Mouse (Mus musculus) kidney, postnatal 4 days (tissue): Measurements from ENCODE around the gene Nploc4.
A peak's percentile ranks its signal among the peaks of the same experiment; 100 is the strongest.
"Not testable (repeated sequence)": the region's sequence is repeated elsewhere in the genome, so short reads cannot be mapped to it uniquely, and the experiment has no call there.

Experiments
- DNase-seq, 2 experiments: peaks; one replicate each; pipeline ENCODE4 v3.0.0; 2021; ENCODE audit warnings: mixed read lengths in 2 of 2

Gene Nploc4

DNA sequence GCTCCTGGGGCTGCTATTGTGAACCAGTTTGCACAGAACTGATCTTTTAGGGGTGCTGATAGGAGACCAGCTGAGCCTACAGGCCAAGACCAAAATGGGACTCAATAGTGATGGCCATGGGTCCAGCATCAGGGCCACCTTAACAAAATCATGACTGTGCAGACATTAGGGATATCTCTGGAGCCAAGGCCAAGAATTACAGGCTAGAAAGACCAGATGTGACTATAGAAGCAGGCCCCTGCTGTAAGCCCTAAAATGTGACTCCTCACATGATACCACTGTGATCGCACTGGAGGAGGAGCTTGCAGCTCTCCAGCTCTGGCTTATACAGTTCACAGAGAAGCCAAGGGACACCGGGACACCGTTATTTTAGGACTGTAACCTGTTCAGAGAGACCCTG, 4.8 kb upstream of the Nploc4 start, which contains the start of gene Tspan10:
Gene Tspan10 (plus strand): TSS at position 301 of the 400 bp plus-strand sequence.
- no peak for DNase-seq

DNA sequence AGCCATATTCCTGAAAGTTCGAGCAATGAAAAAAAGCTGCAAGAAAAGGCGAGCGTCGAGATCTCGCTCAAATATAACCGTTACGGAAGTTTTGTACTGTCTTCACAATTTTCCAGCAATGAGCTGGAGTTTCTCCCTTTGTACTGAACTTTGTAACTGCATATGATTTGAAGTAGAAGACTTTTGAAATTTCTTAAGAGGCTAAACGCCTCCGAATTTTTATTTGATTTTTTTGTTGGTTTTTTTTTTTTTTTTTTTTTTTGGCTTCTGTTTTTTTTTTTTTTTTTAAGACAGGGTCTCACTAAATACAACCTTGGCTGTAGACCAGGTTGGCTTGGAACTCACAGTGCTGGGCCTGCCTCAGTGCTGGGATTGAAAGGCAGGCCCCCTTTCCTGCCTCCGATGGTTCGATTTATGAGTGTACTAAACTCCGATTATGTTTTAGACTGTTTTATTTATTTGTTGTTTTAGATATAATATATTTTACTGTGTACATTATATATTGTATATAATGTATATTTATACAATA, 413 bp upstream of the Nploc4 start:
- no peak for DNase-seq

DNA sequence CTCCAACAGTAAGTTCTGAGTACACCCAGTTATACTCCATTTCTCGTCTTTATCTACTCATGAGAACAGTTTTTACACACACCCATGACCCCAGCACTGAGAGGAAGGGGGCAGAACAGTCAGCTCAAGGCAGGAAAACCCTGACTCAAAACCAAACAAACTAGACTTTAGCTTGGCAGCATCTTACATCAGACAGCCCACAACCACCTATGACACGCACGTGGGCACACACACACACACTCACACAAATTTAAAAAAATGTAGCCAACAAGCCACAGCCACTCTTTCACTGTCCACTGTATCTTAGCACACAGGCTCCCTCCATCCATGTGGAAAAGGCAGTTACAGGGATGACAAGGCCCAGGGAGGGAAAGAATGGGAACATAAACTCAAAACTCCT, 10.8 kb downstream of the Nploc4 start:
- no peak for DNase-seq

DNA sequence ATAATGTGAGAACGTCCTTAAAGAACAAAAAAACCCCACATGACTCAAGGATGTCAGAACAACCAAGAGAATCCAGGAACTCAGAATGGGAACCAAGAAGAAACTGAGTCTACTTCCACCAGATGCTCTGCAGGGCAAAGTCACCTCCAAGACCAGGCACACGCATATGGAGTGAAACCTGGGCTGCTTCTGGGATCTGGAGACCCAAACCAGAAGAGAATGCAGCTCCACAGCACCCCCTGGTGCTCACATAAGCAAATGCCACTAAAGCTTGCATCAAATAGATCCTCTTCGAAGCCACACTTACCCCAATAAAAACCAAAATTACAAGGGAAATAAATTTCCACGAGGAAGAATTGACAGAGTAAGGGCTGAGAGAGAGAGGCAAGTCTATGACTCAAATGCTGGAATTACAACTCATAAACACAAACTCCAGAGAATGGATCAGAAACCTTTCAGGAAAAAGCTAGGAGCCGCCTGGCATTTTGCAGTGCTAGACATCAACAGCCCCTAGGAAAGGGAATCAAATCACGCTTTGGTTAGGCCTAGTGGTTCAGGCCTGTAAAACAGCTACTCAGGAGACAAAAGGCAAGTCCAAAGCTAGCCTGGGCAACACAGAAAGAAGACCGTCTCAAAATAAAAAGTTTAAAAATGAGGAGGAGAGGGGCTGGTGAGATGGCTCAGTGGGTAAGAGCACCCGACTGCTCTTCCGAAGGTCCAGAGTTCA, 13.8 kb downstream of the Nploc4 start:
- DNase-seq = peak; percentile 82 to 87

DNA sequence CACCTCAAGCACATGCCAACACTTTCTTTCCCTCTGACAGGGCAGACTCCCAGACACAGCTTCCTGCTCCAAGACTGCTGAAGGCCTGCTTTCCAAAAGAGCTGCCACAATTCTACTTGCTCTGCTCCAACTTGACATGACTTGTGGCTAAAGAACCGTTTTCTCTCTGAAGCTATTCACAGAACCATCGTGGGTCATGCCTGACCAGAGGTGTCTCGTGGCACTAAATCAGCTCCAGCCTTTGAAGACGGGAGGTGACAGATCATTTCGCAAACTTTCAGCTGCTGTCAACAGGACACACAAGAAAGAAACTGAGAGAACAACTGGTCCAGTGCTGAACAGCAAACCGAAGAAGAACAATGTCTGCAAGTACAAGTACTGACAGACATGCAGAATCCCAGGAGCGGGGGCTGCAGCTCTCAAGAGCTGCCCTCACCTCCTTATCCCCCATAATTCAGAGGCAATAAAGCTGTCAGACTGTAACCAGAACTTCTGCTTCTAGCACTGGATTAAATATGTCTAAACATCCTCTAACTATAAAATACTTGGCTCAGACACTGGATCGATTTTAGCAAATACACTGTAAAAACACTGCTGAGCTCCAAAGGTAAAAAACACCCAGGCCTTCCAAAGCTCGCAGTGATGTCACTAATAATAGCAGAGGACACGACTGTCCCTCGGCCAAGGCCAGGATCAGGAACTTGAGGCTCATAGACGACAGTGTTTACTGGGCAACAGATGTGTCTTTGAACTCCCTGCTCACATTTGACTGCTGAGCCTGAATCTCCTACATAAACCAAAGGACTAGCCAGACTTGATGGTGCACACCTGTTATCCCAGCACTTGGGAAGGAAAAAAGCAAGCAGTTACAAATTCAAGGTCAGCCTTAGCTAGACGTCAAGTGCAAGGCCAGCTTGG, 14.6 kb downstream of the Nploc4 start:
- peak; percentile 12 to 42 for DNase-seq

DNA sequence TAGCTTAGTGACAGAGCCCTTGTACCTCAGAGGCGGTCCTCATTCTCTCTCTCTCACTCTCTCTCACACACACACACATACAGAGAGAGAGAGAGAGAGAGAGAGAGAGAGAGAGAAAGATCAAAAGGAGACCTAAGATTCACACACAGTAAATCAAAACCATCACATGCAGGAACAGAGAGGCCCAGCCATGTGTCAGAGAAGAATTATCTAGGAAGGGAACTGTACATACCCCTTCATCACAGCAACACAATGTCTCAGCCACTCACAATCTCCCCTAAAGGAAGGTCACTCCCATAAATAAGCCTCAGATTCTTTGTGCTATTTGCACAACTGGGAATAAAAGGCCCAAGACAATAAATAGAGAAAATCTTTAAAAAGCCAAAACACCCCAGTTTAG, 18.9 kb downstream of the Nploc4 start:
- DNase-seq = no peak

DNA sequence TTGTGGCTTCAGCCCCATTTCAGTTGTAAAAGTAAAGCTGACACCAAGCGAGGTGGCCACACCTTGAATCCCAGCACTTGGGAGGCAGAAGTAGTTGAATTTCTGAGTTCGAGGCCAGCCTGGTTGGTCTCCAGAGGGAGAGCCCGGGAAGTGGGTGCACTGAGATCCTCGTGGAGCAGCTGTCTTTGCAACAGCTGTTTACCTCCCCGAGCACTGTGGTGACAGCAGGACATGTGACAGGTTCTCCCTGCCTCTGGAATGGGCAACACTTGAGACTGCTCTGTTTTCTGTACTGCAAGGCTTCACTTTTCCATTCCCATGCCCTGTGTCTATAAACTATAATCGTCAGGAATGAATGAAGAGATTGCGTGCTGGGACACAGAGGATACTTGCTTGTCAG, 19.7 kb downstream of the Nploc4 start:
- DNase-seq = no peak

DNA sequence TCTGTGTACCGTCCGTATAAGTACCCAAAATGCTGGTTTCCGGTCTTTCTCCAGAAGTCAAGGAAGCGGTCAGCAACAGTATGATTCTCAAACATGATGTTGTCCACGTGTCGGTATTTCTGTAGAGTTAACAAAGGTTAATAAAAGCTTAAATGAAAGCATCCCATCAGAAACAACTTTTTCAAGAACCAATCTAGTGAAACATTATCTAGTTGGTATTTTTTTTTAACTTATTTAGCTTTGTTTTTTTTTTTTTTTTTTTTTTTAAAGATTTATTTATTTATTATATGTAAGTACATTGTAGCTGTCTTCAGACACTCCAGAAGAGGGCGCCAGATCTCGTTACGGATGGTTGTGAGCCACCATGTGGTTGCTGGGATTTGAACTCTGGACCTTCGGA, 23.9 kb downstream of the Nploc4 start:
- DNase-seq = not testable (repeated sequence)

DNA sequence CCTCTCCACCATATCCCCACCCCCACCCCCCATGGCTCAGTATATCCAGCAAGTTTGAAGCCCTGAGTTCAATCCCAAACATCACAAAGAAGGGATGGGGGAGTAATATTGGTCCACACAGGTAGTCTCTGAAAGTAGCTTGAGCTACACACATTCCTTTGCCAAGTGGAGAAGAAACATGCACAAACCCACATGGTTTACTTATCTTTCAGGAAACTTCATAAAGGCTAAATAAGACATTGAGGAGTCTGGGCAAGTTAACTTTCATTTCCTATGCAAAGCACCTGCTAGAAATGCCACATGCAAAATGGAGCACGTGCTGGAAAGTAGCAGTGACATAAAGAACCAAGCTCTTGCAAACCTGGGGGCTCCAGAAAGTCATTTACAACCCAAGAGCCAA, 31.1 kb downstream of the Nploc4 start:
- DNase-seq = no peak

DNA sequence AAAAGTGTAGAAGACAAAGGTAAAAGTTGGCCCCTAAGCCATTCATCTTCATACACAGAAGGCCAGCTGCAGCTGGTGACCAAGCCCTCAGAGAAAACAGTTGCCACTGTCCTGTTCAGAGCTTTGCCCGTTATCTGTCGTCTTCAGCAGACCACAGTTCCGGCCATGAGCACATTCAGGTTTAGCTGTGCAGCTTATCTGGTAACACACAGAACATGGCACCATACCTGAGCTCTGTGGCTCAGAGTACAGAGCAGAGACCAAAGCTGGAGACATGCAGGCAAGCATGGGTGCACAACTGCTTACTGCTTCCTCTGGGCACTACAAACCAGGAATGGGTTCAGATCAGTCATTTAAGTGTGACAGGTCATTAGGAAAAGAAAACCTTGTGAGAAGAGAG, 31.6 kb downstream of the Nploc4 start:
- DNase-seq = no peak

DNA sequence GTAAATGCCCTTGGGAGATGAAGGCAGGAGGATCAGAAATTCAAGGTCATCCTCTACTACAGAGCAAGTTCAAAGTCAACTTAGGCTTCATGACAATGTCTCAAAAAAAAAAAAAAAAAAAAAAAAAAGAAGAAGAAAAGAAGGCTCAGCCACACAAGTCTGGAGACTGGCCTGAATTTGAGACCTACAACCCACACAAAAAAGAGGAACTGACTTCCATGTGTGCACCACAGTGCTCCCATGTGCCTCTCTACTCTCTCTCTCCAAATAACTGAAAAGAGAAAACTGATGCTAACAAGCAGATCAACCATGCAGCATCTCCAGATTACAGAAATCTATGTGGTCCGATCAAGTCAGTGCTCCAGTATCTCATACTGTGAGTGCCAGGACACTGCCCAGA, 32.7 kb downstream of the Nploc4 start:
- DNase-seq = no peak

DNA sequence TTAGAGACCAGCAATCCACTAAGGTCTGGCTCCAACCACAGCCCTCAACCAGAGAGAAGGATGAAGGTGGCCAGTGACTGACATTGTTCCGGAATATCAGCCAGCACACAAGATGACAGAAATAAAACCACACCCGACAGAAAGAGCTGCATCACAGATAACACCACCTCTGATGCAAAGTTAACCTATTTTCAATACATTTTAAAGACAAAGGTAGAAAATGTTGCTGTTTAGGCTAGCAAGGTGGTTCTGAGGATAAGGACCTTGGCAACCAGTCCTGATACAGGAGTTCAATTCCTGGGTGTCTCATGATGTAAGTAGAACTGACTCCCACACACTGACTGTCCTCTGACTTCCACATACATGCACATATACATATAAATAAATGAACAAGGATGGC, 38.2 kb downstream of the Nploc4 start:
- DNase-seq = no peak

DNA sequence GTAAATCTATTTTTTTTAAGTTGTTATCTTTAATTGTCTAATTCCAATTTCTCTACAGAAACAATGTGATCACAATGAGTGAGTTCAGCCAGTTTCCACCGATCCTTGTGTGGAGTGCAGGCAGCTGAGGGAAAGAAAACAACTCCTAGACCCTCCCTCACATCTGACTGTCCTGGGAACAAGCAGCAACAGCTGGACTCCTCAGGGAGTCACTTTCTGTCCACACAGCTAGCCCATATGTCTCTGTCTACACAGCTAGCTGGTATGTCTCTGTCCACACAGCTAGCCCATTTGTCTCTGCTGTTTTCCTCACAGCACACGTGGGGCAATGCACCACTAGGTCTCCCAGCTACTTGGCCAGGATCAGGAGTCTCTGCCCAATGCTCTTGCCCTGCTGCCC, 39.9 kb downstream of the Nploc4 start:
- no peak for DNase-seq

DNA sequence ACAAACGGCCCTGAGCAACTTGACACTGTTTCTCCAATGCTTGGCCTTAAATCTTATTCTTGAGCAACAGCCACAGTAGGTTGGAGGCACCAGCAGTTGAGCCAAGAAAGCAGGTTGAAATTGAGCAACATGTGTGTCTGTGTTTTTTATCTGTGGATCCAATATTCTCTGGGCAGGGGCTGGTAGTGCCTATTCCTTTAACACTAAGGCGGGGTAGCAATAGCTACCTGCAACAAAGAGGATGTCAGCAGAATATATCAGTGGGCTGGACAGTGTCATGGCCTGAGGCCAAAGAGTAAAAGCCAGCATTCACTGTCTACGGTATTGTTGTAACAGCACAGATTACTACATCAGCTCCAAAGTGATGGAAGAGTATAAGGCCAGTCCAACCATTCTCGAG, 41.8 kb downstream of the Nploc4 start:
- DNase-seq = no peak

DNA sequence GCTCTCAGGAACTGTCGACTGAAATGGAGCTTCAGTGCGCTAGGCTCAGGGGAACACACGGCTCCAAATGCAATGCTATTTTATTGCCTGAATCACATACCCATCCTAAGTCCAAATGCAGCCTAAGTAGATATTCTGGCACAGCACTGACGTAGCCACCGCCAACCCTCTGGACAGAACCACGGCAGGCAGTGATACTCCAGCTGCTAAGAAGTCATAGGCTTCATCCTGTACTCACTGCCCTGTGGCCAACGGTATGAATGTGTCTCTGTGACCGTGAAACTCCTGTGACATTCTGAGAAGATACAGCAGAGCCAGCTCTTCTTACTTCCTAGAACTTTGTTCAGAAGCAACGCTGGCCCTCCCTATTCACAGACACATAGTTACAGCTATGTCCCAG, 48.9 kb downstream of the Nploc4 start:
- no peak for DNase-seq

DNA sequence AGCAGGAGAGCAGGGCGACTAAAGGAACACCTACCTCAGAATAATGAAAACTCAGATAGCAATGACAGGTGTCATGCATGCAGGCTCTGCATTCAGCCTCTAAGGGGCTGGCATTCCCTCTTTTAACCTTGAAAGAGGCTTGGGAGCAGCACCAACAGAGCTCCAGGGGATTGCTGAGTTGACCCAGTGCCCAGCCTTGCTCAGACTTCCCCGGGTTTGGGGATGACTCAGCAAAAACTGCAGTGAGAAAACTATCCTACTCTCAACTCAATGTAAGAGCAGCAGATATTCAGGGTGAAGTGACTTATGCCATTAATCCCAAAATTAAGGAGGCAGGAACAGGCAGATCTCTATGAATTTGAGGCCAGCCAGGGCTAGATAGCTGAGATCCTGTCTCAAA, 50.4 kb downstream of the Nploc4 start:
- DNase-seq = no peak

DNA sequence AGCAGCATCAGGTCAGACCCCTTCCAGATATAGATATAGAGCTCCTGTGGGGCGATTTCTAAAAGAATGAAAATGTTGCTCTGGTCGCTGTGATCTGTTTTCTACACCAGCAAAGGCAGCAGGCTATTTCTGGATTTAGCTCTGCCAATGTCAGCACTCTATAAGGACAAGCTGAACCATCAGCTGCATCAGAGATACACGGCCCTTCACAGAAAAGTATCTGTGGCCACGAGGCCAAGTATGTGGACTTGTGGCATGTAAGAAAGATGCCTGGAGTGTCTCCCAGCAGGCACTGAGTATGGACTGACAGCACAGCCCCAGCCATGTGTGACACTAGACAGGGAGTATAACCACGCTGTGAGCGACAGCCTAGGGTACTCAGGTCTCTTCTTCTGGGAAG, 50.9 kb downstream of the Nploc4 start:
- no peak for DNase-seq

DNA sequence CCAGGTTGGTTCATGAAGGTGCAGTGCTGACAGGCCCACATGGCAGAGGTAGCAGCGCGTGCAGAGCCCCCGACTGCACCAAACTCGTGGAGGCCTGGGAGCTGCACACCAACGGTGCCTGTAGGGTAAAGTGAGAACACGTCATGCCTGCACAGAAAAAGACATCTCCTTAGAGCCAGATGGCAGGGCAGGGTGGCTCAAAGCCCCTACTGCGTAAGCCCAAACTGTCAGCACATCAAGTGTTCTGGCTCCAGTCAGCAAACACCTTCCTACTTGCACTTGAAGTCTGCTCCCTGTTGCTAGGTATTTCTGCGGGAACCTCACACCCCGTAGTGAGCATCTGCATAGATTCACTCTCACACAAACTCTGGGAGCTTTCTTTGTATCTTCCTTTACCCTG, 55.0 kb downstream of the Nploc4 start:
- DNase-seq = no peak

DNA sequence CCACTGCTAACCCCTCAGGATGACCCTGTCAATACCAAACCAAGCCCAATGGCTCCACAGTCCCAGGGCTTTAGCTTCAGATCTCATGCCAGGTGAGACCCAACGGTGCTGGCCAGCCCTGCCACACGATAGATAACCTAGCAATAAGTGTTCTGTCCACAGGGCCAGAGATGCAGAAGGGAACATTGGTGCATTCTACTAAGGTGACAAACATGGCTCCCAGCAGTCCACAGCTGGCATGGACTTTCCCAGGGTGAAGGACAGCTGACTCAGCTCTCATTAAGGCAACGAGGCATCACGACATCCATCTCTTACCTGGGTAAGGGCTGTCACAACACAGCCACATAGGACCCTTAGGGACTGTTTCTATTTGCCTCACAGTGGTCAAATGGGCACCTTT, 56.4 kb downstream of the Nploc4 start:
- DNase-seq = no peak

DNA sequence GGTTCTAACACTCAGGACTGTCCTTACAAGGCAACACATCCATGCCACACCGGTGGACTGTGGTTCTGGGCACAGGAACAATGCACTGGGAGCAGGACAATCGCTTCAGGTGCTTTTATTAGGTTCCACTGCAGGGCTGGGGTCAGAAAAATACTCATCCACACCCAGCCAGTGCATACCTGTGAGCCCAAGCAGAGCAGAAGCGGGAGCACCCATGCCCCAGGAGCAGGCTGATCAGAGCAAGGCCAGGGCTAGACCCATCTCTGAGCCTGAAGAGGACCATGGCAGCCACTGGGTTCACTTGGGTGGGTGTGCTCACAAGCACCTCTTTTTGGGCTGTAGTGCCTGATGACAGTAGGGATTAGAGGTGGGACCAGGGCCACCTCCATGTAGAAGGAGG, 57.2 kb downstream of the Nploc4 start:
- DNase-seq = no peak

DNA sequence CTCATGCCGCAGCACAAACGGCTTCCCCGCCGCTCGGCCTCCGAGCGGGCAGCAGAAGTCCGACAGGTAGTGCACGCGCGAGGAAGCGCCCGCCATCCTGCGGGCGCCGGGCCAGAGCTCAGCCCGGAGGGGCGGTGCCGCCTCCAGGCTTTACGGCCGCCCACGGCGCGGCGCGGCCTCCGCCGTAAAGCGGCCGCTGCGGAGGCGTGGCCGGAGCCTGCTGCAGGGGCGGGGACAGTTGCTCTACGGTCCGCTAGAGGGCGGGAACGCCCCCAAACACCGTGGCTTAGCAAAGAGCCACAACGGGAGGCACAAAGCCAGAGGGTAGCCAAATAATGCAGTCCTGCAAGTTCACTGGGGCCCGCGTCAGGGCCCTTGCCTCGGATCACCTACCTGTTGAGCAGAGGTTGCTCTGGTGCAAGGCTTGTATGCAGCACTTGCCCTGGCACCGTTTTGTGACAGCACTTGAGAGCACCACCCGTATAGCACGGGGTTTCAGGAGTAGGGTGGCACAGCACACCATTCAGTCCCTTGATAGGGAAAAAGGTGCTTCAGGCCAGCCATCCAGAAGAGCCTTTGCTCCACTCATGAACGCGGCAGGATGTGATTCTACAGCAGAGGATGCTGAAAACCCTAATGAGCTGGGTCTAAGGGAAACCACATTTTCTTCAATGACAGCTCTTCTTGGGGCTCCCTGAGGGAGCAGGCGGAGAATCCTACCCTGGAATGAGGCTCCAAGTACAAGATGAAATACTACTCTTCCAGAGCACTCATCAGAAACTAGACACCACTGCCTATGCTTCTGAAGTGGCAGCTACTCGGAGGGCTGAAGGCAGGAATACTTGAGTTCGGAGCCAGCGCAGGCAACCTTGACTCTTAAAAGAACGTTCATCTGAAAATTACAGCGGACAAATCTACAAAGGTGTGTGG, 58.6 kb downstream of the Nploc4 start, which contains the start of gene Faap100:
Gene Faap100 (minus strand): TSS at position 154 of the 930 bp plus-strand sequence.
- peak; percentile 91 to 95 for DNase-seq

DNA sequence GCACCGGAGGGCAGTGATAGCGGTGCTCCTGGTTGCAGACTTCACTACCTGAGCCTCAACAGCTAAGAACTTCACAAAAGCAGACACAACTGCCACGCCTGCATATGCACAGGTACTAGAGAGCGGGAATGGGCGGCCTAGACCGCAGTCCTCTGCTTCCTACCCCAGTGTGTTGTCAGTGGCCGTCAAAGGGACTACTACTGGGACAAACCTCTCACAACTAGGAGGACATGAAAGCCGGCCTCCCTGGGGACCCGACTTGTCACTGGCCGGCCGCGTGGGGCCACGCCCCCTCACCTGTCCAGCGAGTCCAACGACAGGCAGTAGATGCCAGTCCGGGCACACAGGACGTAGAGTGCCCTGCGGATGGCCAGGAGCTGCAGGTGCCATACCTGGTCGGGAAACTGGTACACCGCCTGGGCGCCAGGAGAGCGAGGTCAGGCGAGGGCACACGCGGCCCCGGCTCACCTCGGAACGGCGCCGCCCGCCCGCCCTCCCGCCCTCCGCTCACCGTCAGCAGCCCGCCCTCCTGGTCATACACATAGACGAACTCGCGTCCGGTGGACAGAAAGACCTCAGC, 59.4 kb downstream of the Nploc4 start:
- DNase-seq = peak; percentile 70 to 83
